Mouse (Mus musculus) intestine, embryonic 16.5 days (tissue): Measurements from ENCODE around the gene Ctu2. TPM values are rescaled to one million over a fixed set of nuclear protein-coding genes. Genes with fewer than 3 reads are reported as not detected.
A peak's percentile ranks its signal among the peaks of the same experiment; 100 is the strongest.

Source experiments
- ATAC-seq: fragments of 200-750 bp; cut with Nextera tagmentation; 2 replicates; pipeline ENCODE4 v1.8.0; 2017; ENCODE audit warnings: moderate TSS enrichment, moderate library complexity
- H3K27ac ChIP-seq: fragments of 300-500 bp; sonication (generic); 2 replicates; pipeline ENCODE4 v1.5.1; 2014; ENCODE audit warnings: mild to moderate bottlenecking, low read length
- H3K27me3 ChIP-seq: fragments of 300-500 bp; sonication (generic); replicated peaks from 2 replicates; pipeline ENCODE4 v1.6.1; 2014; ENCODE audit warnings: low read length, control low read depth, mixed read lengths; ENCODE audit not compliant: control insufficient read depth, insufficient read depth
- H3K36me3 ChIP-seq: fragments of 300-500 bp; sonication (generic); 2 replicates; pipeline ENCODE4 v1.6.1; 2014; ENCODE audit warnings: low read length, control low read depth; ENCODE audit not compliant: control insufficient read depth, insufficient read depth
- H3K4me1 ChIP-seq: fragments of 300-500 bp; sonication (generic); 2 replicates; pipeline ENCODE4 v1.6.1; 2014; ENCODE audit warnings: low read length, control low read depth, mixed read lengths; ENCODE audit not compliant: control insufficient read depth, insufficient read depth
- H3K4me2 ChIP-seq: fragments of 300-500 bp; sonication (generic); 2 replicates; pipeline ENCODE4 v1.6.1; 2014; ENCODE audit warnings: low read depth, low read length, control low read depth
- H3K4me3 ChIP-seq: fragments of 300-500 bp; sonication (generic); 2 replicates; pipeline ENCODE4 v1.5.1; 2014; ENCODE audit warnings: mild to moderate bottlenecking, low read length
- H3K9ac ChIP-seq: fragments of 300-500 bp; sonication (generic); 2 replicates; pipeline ENCODE4 v1.6.1; 2014; ENCODE audit warnings: low read depth, low read length
- H3K9me3 ChIP-seq: fragments of 300-500 bp; sonication (generic); 2 replicates; pipeline ENCODE4 v1.6.1; 2016; ENCODE audit warnings: low read length, control low read depth; ENCODE audit not compliant: control insufficient read depth
- WGBS: fragments of 180-500 bp; shearing (Covaris S2); extraction: QIAGEN DNeasy Blood & Tissue Kit; methylation state at CpG from one replicate; pipeline ENCODE4 v1.1.7; 2014; 5-methylcytosine and 5-hydroxymethylcytosine counted together
- polyA plus RNA-seq: library from polyadenylated mRNA; unstranded; fragments of >200 nt; fragmentation: Nextera tagmentation; extraction: Ambion mirVana; gene quantifications from 2 replicates; pipeline ENCODE4 v1.2.1, GENCODE M21; 2015

Ctu2 gene
- polyA plus RNA-seq, 1 experiment from 2014 or later, result 43.6 TPM

DNA sequence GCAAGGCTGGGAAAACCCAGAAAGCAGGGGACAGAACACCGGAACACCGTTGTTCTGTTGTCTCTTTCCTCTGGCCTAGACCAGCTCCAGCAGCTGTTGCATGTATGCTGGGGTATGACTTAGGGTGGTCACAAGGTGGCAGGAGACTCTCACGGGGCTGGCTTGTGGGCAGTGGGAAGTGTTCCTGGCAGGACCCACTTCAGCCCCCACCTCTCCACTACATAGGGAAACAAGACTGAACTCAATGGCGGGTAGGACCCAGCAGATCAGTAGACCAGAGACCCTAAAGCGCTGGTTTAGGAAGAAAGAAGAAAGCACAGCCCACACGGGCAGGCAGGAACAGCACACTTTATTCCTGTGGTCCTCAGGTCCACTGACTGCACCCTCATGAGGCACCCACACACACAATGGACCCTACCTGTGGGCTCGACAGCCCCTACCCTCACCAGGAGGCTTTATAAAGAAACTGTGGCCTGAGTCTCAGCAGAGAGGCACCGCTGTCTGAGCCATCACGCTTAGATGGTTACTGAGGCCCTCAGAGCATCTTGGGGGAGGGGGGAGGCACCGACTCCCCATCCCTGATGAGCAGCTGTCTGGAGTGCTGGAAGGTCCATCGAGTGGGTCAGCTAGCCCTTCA lies 42.6 kb upstream of the Ctu2 start:
- no peak for ATAC-seq
- Histone ChIP-seq H3K9me3 (no peaks in the 10 kb centered on the region), H3K27me3 (no peaks in the 10 kb centered on the region), H3K4me1 (peaks cover 19% of the 10 kb centered on the region), H3K36me3 (0 out of 2 replicates have a peak, but pooled peaks cover 12% of the 10 kb centered on the region), H3K4me2 (peak overlapping the region; percentile 91), H3K4me3 (no peak overlapping the region), H3K27ac (peak overlapping the region; percentile 91), H3K9ac (peak overlapping the region; percentile 87)
- WGBS, result 60% methylated on average over 11 of the region's 11 CpGs

DNA sequence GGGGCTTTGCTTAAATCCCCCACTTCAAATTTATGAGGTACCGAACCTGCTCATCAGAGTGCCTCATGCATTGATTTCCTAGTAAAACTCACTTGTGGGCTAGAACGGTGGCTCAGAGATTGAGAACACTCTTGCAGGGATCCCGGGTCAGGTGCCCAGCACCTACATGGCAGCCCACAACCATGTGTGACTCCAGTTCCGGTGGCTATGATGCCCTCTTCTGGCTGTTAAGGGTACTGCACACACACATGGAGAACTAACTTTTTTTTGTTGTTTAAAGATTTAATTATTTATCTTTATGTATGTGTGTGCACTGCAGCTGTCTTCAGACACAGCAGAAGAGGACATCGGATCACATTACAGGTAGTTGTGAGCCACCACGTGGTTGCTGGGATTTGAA lies 40.6 kb upstream of the Ctu2 start:
- 83% methylated on average over 6 of the region's 6 CpGs for WGBS
- no peak overlapping the region for H3K27ac ChIP-seq
- no peak overlapping the region for H3K9ac ChIP-seq
- no peaks in the 10 kb centered on the region for H3K27me3 ChIP-seq
- H3K4me2 ChIP-seq, result no peak overlapping the region
- no peaks in the 10 kb centered on the region for H3K9me3 ChIP-seq
- peaks cover 19% of the 10 kb centered on the region for H3K36me3 ChIP-seq
- no peak for ATAC-seq
- H3K4me1 ChIP-seq, result peaks cover 22% of the 10 kb centered on the region
- no peak overlapping the region for H3K4me3 ChIP-seq

DNA sequence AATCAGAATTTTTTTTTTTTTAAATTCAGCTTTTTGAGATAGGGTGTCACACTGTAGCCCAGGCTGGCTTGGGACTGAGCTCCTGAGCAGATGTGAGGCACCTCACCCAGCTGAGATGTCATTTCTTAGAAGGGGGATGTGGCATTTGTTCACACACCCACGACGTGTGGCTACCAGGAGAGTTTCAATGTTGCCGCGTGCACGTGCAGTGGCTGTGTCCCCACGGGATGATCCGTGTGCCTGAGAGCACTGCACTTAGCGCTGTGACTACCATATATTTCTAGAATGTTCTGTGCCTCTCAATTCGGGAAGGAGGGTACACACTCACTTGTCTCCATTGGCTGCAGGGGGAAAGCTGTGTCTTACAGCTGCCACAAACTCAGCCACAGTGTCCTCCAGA lies 39.8 kb upstream of the Ctu2 start:
- no peaks in the 10 kb centered on the region for H3K27me3 ChIP-seq
- H3K27ac ChIP-seq, result no peak overlapping the region
- H3K4me2 ChIP-seq, result no peak overlapping the region
- H3K4me1 ChIP-seq, result peaks cover 20% of the 10 kb centered on the region
- H3K4me3 ChIP-seq, result no peak overlapping the region
- ATAC-seq, result no peak
- no peak overlapping the region for H3K9ac ChIP-seq
- peaks cover 19% of the 10 kb centered on the region for H3K36me3 ChIP-seq
- WGBS, result 96% methylated on average over 9 of the region's 9 CpGs
- H3K9me3 ChIP-seq, result no peaks in the 10 kb centered on the region

- Histone ChIP-seq H3K4me2 (no peak overlapping the region), H3K9me3 (no peaks in the 10 kb centered on the region), H3K27me3 (no peaks in the 10 kb centered on the region), H3K4me1 (peaks cover 16% of the 10 kb centered on the region), H3K4me3 (no peak overlapping the region), H3K9ac (no peak overlapping the region), H3K27ac (no peak overlapping the region), H3K36me3 (peaks cover 19% of the 10 kb centered on the region)
- 84% methylated on average over 20 of the region's 20 CpGs for WGBS
- no peak for ATAC-seq
Observed at GRCm38 (mm10) chr8:122436586-122437125, 39.3 kb upstream of the Ctu2 start.

DNA sequence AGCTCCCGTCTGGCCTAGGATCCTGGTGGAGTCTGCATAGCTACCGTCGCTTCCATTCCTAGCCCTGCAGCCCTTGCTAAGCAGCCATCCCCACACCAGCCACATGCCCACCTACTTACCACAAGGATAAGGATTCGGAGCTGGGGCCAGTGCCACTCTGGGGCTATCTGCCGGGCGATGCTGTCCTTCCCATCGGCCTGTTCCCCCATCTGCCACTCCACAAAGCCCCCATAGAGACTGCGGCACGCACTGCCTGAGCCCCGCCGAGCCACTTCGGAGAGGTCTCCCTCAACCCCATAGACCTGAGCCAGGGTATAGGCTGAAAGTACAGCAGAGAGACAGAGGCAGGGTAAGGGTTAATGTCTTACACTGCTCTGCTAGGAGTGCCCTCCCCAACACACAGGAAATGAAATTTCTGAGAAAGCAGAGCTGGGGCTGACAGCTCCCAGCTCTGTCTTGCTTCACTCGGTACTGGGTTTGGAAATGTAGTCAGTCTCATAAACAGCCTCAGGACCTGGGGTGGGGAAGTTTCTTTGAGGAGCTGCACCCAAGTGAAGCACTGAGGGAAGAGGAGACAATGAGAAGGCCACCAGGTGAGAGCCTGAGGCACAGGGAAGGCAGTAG lies 38.1 kb upstream of the Ctu2 start:
- Histone ChIP-seq H3K27me3 (no peaks in the 10 kb centered on the region), H3K4me2 (no peak overlapping the region), H3K27ac (peak overlapping the region; percentile 23; the same call in 1 of the 2 replicates), H3K9me3 (no peaks in the 10 kb centered on the region), H3K36me3 (peaks cover 19% of the 10 kb centered on the region), H3K4me3 (no peak overlapping the region), H3K9ac (peak overlapping the region; percentile 21; the same call in 1 of the 2 replicates), H3K4me1 (peaks cover 18% of the 10 kb centered on the region)
- ATAC-seq, result no peak
- WGBS, result 76% methylated on average over 13 of the region's 13 CpGs

GRCm38 (mm10) chr8:122439336-122439735 lies 36.6 kb upstream of the Ctu2 start:
- Histone ChIP-seq H3K9me3 (no peaks in the 10 kb centered on the region), H3K4me1 (peaks cover 13% of the 10 kb centered on the region), H3K4me3 (no peak overlapping the region), H3K9ac (no peak overlapping the region), H3K36me3 (peaks cover 19% of the 10 kb centered on the region), H3K27me3 (no peaks in the 10 kb centered on the region), H3K27ac (no peak overlapping the region), H3K4me2 (no peak overlapping the region)
- no peak for ATAC-seq
- 93% methylated on average over 16 of the region's 16 CpGs for WGBS

GRCm38 (mm10) chr8:122441326-122441725 lies 34.6 kb upstream of the Ctu2 start:
- 91% methylated on average over 1 of the region's 1 CpGs for WGBS
- Histone ChIP-seq H3K36me3 (peaks cover 13% of the 10 kb centered on the region), H3K27me3 (no peaks in the 10 kb centered on the region), H3K9ac (no peak overlapping the region), H3K9me3 (no peaks in the 10 kb centered on the region), H3K4me1 (peaks cover 27% of the 10 kb centered on the region), H3K27ac (no peak overlapping the region), H3K4me2 (no peak overlapping the region), H3K4me3 (no peak overlapping the region)
- ATAC-seq, result no peak

DNA sequence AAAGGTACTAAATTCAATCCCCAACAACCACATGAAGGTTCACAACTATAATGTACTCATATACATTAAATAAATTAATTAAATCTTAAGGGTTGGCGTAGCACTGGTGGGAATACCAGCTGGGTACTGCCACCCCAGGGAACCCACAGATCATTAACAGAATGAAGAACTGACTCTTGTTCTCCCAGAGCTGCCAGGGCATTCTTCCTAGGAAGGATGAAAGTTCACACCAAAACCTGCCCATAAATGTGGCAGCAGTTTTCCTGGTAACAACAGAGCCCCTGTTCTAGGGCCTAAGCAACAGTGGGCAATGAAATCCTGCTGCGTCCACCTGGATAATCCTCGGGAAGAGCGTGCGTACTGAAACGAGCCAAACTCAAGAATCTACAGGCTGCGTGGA lies 33.6 kb upstream of the Ctu2 start:
- Histone ChIP-seq H3K4me1 (peaks cover 27% of the 10 kb centered on the region), H3K36me3 (peaks cover 7% of the 10 kb centered on the region), H3K4me2 (peak overlapping the region; percentile 93), H3K9ac (peak overlapping the region; percentile 82), H3K27ac (no peak overlapping the region), H3K27me3 (no peaks in the 10 kb centered on the region), H3K9me3 (no peaks in the 10 kb centered on the region), H3K4me3 (peak overlapping the region; percentile 85)
- ATAC-seq, result no peak
- 17% methylated on average over 7 of the region's 7 CpGs for WGBS

DNA sequence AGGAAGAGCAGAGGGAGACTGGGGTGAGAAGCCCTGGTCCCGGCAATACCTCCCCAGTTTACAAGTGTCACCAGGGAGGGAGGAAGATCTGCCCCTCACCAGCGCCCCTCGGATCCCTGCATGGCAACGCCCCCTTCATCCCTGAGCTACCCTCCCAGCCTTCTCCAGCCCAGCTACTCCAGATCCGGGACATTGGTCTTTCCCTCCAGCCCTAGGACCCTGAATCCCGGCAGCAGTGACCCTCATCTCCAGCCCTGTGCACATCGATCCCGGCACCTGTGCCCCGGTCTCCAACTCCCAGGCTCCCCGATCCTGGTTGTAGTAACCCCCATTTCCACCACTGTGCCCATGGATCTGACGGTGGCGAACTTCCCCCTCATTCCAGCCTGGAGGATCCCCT lies 33.2 kb upstream of the Ctu2 start:
- peak overlapping the region; percentile 82 for H3K9ac ChIP-seq
- peak; percentile 9 for ATAC-seq
- WGBS, result under 1% methylated on average over 12 of the region's 12 CpGs

More for the DNA sequence above, 33.2 kb upstream of the Ctu2 start:
- peak overlapping the region; percentile 85 for H3K4me3 ChIP-seq
- H3K4me2 ChIP-seq, result peak overlapping the region; percentile 93
- H3K4me1 ChIP-seq, result peaks cover 27% of the 10 kb centered on the region
- peak overlapping the region; percentile 72 for H3K27ac ChIP-seq
- H3K36me3 ChIP-seq, result peaks cover 7% of the 10 kb centered on the region
- no peaks in the 10 kb centered on the region for H3K27me3 ChIP-seq
- no peaks in the 10 kb centered on the region for H3K9me3 ChIP-seq
